Mouse (Mus musculus) adrenal gland, postnatal 25 days (tissue): ENCODE measurements around the gene Olfr1453. TPM values are rescaled to one million over a fixed set of nuclear protein-coding genes. Genes with fewer than 3 reads are reported as not detected.
"Not testable (repeated sequence)": the region's sequence is repeated elsewhere in the genome, so short reads cannot be mapped to it uniquely, and the experiment has no call there.

Experiments
- DNase-seq: peaks from one replicate; pipeline ENCODE4 v3.0.0; 2021; ENCODE audit warnings: mixed read lengths
- long read RNA-seq: library from polyadenylated mRNA; stranded (forward); transcript quantifications from one replicate; pipeline ENCODE4 v2.0.0, GENCODE M21; 2021
- total RNA-seq: library from RNA; stranded (reverse); gene quantifications from 2 replicates; pipeline ENCODE4 v1.2.3, GENCODE M21; 2021

The Olfr1453 gene
- total RNA-seq, result not detected in 2 replicates
- long read RNA-seq, result 0 reads

DNA sequence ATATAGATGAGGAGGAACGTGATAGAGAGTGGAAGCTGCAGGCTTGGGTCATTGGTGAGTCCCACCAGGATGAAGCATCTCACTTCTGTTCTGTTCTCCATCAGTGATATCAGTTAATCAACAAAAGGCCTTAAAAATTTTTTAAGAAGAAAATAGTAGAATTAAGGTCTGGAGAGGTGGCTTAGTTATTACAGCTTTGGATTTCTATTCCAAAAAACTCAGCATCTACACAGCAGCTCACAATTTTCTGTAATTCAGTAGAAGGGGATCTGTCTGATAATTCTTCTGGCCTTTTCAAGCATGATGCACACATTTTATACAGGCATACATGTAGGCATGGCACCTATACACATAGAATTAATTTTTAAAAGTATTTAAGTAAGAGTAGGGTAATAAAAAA lies at the start of gene Olfr1453:
Olfr1453 (minus strand) TSS at position 101 of the 400 bp plus-strand sequence.
- DNase-seq, result no peak

DNA sequence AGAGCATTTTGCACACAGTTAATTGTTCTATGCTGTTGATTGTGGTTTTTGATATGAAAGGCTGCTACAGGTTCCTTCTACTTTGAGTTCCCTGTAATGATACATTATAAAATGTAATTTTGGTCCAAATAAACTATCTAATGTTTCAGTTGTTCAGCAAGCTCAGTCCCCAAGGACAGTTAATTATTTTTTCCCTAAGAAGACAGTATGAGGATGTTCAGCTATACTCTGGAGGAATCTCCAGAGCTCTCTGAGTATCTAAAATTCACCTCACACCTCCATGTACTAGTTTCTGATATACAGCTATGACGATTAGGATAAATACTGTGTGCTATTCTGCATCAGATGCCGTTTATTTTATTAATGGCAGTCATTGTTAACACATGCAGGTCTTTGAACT lies 32.2 kb upstream of the Olfr1453 start, which contains the start of gene Olfr1454:
Olfr1454 (plus strand) TSS at position 301 of the 400 bp plus-strand sequence.
- no peak for DNase-seq

DNA sequence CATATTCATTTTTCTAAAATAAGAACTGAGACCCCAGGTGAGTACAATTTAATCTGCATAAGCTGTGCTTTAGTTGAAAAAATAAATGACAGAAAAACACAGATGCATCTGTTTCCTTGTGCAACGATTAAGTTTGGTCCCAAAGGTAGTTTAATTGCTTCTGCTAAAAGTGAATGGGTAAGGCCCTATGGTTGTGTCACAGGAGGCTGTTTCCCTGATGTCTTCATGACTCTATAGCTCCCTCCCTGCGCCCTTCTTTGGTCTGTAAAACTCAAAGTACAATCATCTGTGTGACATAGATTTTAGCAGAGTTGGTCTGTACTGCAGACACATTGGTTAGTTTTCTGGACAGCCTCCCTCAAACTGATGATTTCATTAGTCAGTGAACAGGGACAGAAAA lies 33.4 kb downstream of the Olfr1453 start, which contains the start of gene Olfr1451:
Olfr1451 (plus strand) TSS at position 301 of the 400 bp plus-strand sequence.
- no peak for DNase-seq

DNA sequence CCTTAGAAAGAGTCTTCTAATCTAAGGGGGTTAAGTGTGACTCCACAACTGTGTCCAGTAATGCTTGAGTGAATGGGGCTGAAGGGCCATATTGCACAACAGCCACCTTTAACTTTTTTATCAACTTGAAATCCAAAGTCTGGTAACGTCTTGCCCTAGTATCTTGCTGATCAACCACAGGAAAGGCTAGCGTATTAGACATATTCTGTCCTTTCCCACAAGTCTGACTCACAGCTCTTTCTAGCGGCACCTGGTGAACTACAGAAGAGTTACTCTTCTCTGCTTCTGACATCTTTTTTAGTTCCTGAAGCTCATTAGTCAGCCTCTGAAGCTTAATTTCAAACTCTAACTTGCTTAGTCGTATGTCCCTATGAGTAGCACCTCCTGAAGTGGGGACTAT lies 35.8 kb downstream of the Olfr1453 start:
- not testable (repeated sequence) for DNase-seq

Other genes with a start within 250 kb of the Olfr1453 start
- gene Zfp91, start 232.2 kb downstream of the Olfr1453 start, total RNA-seq, result 83.3 and 85.7 TPM in 2 replicates
- 2.1 and 2.2 TPM in 2 replicates for gene Lpxn, start 232.1 kb downstream of the Olfr1453 start, total RNA-seq
- not detected in 2 replicates for gene Gm5244, start 181.6 kb downstream of the Olfr1453 start, total RNA-seq
- not detected in 2 replicates for gene Olfr1444, start 171.0 kb downstream of the Olfr1453 start, total RNA-seq
- not detected in 2 replicates for gene Olfr1445, start 144.5 kb downstream of the Olfr1453 start, total RNA-seq
- gene Olfr1446, start 134.8 kb downstream of the Olfr1453 start, total RNA-seq, result not detected in 2 replicates
- gene Olfr1447, start 124.6 kb downstream of the Olfr1453 start, total RNA-seq, result not detected in 2 replicates
- not detected in 2 replicates for gene Olfr1448, start 103.9 kb downstream of the Olfr1453 start, total RNA-seq
- gene Olfr1449, start 97.5 kb downstream of the Olfr1453 start, total RNA-seq, result not detected in 2 replicates
- not detected in 2 replicates for gene Olfr1450, start 78.1 kb downstream of the Olfr1453 start, total RNA-seq
- gene Olfr1451, start 33.3 kb downstream of the Olfr1453 start, total RNA-seq, result not detected in 2 replicates
- not detected in 2 replicates for gene Olfr1454, start 32.3 kb upstream of the Olfr1453 start, total RNA-seq
- gene Olfr1457, start 69.6 kb upstream of the Olfr1453 start, total RNA-seq, result not detected in 2 replicates
- not detected in 2 replicates for gene Olfr1458, start 78.4 kb upstream of the Olfr1453 start, total RNA-seq
- gene Olfr1459, start 121.2 kb upstream of the Olfr1453 start, total RNA-seq, result 0.09 TPM in 1 of 2 replicates, not detected in the other
- gene Olfr1461, start 134.7 kb upstream of the Olfr1453 start, total RNA-seq, result not detected in 2 replicates
- gene Olfr1462, start 157.4 kb upstream of the Olfr1453 start, total RNA-seq, result not detected in 2 replicates
- gene Olfr1463, start 203.0 kb upstream of the Olfr1453 start, total RNA-seq, result not detected in 2 replicates